Mouse (Mus musculus) layer of hippocampus, postnatal 36 days (tissue): ENCODE measurements around the gene Etv2. TPM values are rescaled to one million over a fixed set of nuclear protein-coding genes. Genes with fewer than 3 reads are reported as not detected.
A peak's percentile ranks its signal among the peaks of the same experiment; 100 is the strongest.

ENCODE experiments used
- DNase-seq, 2 experiments: peaks; one replicate each; pipeline ENCODE4 v3.0.0; 2022
- microRNA-seq, 2 experiments: library from miRNA; unstranded; fragments of <30 nt; microRNA quantifications; one replicate each; pipeline ENCODE4 v1.2.0; 2021
- total RNA-seq, 2 experiments: library from RNA; stranded (reverse); gene quantifications; 2 replicates each; pipeline ENCODE4 v1.2.3; 2021

Gene Etv2
- total RNA-seq, 2 experiments from 2014 or later, result not detected

- peak; percentile 59 to 65 for DNase-seq
Observed at GRCm38 (mm10) chr7:30587842-30588667, 47.6 kb downstream of the Etv2 start.

- no peak for DNase-seq
Observed at GRCm38 (mm10) chr7:30586455-30587020, 49.1 kb downstream of the Etv2 start.

GRCm38 (mm10) chr7:30585170-30585569 is 50.5 kb downstream of the Etv2 start:
- no peak for DNase-seq

GRCm38 (mm10) chr7:30584339-30584738 is 51.3 kb downstream of the Etv2 start:
- DNase-seq, result no peak

Small RNA genes within 50 kb of the gene (microRNA-seq; reads per million reads assigned to microRNA genes)
- 1.1 to 1.2 reads per million in 2 experiments for gene Mir3569

Other genes starting within 250 kb of the Etv2 start
- 10 to 100 TPM; 27.4 to 30.2 TPM for gene Tyrobp, start 222.1 kb downstream of the Etv2 start, total RNA-seq
- gene Hcst, start 216.0 kb downstream of the Etv2 start, total RNA-seq, result not detected
- 1 to 10 TPM; 3.1 to 3.4 TPM for gene Nfkbid, start 214.1 kb downstream of the Etv2 start, total RNA-seq
- gene Aplp1, start 190.3 kb downstream of the Etv2 start, total RNA-seq, result 1,000 to 10,000 TPM; 1,244 to 1,325 TPM
- gene Kirrel2, start 178.2 kb downstream of the Etv2 start, total RNA-seq, result 10 to 100 TPM; 12.3 to 21.0 TPM
- gene Nphs1, start 177.5 kb downstream of the Etv2 start, total RNA-seq, result 1 to 10 TPM; 1.2 TPM
- gene Prodh2, start 142.2 kb downstream of the Etv2 start, total RNA-seq, result under 1 TPM in 1 of 2 experiments, not detected in 1; 0.73 TPM
- 100 to 1,000 TPM; 104 to 111 TPM for gene Arhgap33, start 100.8 kb downstream of the Etv2 start, total RNA-seq
- gene Hspb6, start 83.7 kb downstream of the Etv2 start, total RNA-seq, result 1 to 10 TPM; 3.3 to 3.7 TPM
- 1 to 10 TPM; 5.7 to 6.9 TPM for gene Proser3, start 83.6 kb downstream of the Etv2 start, total RNA-seq
- 10 to 100 TPM; 46.4 to 50.1 TPM for gene Lin37, start 76.0 kb downstream of the Etv2 start, total RNA-seq
- 10 to 100 TPM; 69.0 to 72.2 TPM for gene U2af1l4, start 72.6 kb downstream of the Etv2 start, total RNA-seq
- 10 to 100 TPM; 10.9 to 11.1 TPM for gene Gm49396, start 72.5 kb downstream of the Etv2 start, total RNA-seq
- gene Psenen, start 72.2 kb downstream of the Etv2 start, total RNA-seq, result 10 to 100 TPM; 79.8 to 92.4 TPM
- 1 to 10 TPM; 5.5 to 7.0 TPM for gene Igflr1, start 70.4 kb downstream of the Etv2 start, total RNA-seq
- gene Kmt2b, start 47.1 kb downstream of the Etv2 start, total RNA-seq, result 10 to 100 TPM; 42.3 to 53.4 TPM
- gene Zbtb32, start 36.9 kb downstream of the Etv2 start, total RNA-seq, result not detected
- under 1 TPM in 1 of 2 experiments, not detected in 1; 0.25 TPM for gene Upk1a, start 23.0 kb downstream of the Etv2 start, total RNA-seq
- gene Cox6b1, start 9.7 kb downstream of the Etv2 start, total RNA-seq, result 100 to 1,000 TPM; 609 to 715 TPM
- gene Rbm42, start 14.5 kb upstream of the Etv2 start, total RNA-seq, result 10 to 100 TPM; 72.4 to 76.0 TPM
- 1 to 10 TPM; 4.7 to 5.0 TPM for gene Haus5, start 29.1 kb upstream of the Etv2 start, total RNA-seq
- not detected for gene Pmis2, start 35.8 kb upstream of the Etv2 start, total RNA-seq
- not detected for gene 2200002J24Rik, start 63.1 kb upstream of the Etv2 start, total RNA-seq
- gene Atp4a, start 76.4 kb upstream of the Etv2 start, total RNA-seq, result under 1 TPM; 0.35 to 0.70 TPM
- 100 to 1,000 TPM; 107 to 118 TPM for gene Tmem147, start 93.7 kb upstream of the Etv2 start, total RNA-seq
- not detected for gene Gapdhs, start 107.8 kb upstream of the Etv2 start, total RNA-seq
- 1 to 10 TPM; 6.4 to 9.7 TPM for gene Sbsn, start 115.6 kb upstream of the Etv2 start, total RNA-seq
- under 1 TPM in 1 of 2 experiments, not detected in 1; 0.91 TPM for gene Dmkn, start 127.9 kb upstream of the Etv2 start, total RNA-seq
- gene Krtdap, start 152.0 kb upstream of the Etv2 start, total RNA-seq, result not detected
- gene Ffar2, start 187.9 kb upstream of the Etv2 start, total RNA-seq, result not detected
- not detected for gene Ffar3, start 220.3 kb upstream of the Etv2 start, total RNA-seq
- gene Ffar1, start 225.7 kb upstream of the Etv2 start, total RNA-seq, result not detected
- gene Cd22, start 244.5 kb upstream of the Etv2 start, total RNA-seq, result not detected